Mouse (Mus musculus): ENCODE data around the gene Slc25a24.

The Slc25a24 gene

DNA sequence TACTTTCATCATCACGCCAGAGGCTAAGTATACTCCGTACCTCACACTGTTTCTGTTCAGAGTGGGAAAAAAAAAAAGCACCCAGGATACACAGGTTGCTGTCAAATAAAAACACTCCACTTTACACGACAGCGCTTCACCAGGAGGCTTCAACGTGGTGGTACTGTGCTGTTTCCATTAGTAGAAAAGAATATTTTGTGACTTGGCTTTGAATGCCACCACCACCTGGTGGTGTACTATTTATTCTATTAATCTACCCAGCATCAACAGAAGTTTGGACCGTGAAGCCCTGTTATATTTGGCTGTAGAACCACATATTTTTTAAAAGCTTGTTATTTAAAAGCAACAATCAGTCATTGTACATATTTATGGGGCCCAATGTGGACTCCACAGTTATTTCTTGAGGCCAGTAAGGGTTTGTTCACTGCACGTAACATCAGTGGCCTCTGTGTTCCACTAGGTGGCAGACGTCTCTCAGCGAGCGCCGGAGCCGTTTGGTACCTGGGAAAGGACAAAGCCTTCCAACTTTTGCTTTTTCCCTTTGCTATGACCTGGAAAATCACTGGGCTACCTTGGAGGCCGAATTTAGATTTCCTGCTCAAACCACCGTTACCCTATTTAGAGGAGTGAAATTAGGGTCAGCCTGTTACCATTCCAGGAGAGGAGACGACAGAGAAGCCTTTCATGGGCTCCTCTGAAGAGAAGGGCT, 48.3 kb downstream of the Slc25a24 start:
- DNase-seq, result peak; percentile 51 to 66

DNA sequence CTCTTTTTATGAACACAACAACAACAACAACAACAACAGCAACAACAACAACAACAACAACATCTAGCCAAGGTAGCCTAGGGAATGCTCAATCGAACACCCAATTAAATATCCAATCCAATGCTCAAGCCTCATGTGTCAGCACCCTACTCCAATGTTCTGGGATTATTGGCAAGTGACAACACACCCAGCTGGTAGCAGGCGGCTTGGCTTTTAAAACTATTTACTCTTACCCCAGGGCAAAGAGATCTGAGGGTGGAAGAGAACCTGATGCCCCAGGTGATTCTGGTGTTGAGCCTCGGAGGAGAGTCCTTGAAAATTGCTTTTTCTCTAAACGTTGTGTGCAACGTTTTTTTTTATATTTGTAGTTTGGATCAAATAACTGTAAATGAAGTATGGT, 51.4 kb downstream of the Slc25a24 start:
- DNase-seq, result no peak

DNA sequence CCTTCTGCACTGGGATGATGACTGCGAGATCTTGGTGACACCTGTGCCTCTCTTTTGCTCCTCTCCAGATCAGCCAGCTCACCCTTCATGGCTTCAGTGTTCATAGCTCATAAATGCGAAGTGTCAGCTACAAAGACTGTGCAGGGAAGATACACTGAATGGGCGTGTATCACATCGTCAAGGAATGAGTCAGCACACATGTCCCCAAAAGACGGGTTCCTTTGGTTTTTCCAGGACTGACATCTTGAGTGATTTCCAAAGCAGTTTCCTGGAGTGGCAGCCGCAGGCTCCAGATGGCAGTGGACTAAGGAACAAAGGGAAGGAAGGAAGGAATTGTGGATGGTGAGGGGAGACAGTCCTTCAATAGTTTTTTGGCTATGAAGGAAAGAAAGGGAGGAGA, 55.8 kb downstream of the Slc25a24 start:
- DNase-seq, result no peak

DNA sequence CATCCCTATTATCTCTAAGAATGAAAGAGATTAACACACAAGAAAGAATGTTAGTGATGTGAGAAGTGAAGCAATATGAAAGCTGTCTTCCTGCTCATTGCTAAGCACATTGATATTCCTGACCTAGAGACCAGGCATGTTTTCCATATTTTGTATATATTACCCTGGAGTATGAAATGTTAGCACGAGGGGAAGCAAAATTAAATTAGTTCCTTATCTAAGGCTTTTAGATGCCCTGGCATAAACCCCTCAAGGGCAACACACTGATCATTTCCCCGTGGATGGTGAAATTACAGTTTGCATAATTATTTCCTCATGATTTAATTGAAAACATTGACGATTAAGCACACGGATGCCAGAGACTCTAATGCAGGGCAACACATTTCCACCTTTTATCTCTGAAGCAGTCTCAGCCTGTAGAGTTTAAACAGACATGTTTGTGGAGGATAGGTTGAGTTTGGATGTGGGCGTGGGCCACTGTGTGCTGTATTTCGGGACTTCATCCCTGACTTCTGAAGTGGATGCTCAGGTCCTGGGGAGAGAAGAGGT, 56.7 kb downstream of the Slc25a24 start:
- DNase-seq, result no peak

DNA sequence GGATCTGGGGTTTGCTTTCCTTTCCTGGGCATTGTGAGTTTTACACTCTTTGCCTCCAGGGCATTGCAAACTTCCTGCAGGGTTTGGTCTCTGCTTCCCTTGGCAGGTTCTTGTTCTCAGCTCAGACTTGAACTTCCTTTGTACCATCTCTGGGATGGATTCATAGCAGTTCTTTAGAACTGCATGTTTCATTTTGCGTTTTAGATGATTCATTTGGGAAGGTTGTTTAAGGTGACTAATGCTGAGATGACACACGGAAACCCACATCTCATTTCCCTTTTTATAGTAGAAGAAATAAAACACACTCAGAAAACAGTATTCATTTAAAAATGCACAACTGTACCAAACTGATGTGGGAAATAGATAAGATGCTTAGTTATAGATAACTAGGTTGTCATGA, 73.2 kb downstream of the Slc25a24 start:
- DNase-seq, result no peak

DNA sequence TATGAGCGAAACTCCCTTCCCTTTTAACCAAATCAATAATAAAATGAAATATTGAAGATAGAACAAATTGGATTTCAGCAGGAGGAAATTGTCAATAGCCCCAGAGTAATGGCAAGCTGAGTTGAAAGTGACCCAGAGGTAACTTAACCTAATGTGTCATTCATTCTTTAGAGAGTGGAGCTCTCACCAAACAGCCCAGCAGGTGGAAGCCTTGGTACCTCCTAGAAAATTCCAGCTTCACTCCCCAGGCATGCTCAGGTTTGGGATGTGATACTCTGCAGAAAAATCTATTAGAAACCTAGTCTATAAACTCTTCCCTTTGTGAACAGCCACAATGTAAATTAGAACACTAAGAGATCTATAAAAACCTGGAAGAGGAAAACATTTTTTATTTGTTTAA, 76.3 kb downstream of the Slc25a24 start:
- DNase-seq, result no peak

DNA sequence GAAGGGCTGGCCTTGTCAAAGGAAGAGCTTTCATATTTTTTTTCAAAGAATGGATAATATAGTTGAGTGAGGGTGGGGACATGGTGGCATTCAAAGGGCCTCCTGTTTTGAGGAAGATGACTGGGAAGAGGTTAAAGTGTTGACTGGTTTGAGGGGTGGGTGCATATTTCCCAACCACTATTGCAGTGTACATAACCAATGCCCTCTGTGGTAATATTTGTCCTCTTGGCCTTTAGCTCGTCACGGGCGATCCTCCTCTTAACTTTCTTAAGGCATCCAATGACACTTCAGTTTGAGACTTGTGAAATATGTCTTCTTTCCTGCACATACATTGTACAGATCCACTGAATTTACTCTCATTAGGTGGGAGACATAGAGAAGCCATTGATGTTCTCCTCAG, 89.4 kb downstream of the Slc25a24 start:
- no peak for DNase-seq

DNA sequence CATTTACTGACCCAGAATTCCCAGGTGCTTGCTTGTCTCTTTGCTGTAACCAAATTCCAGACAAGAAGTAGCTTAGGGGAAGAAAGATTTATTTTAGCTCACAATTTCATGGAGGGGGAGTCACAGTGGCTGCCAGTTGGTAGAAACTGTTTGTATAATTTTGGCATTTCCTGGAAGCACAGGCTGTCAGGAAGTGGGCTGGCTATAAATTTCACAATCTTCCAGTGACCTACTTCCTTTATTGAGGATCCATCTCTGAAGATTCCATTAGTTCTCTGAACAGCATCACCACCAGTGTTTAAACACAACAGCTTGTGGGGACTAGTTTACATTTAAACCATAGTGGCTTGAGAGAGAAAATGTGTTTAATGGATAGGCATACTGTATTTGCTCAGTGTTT, 93.4 kb downstream of the Slc25a24 start:
- DNase-seq, result no peak
